ENCODE assay signal across 8 mouse cellular contexts in genomic region chr7:100120791-100121261, GRCm38 (mm10). TPM values are rescaled to one million over a fixed set of nuclear protein-coding genes. Genes with fewer than 3 reads are reported as not detected.
DNase-seq lines count a peak whose midpoint lies in the region; TF ChIP-seq lines count a peak whose summit lies in the region.

No protein-coding gene starts in this region.

- WGBS in spleen, adult 2 months, result under 1% methylated on average over 24 of the region's 25 CpGs

- peaks cover 3% of the 10 kb centered on the region for H3K36me3 ChIP-seq in spleen, adult 2 months (ENCODE audit: control insufficient read depth, insufficient read depth, low read length)

- no peaks in the 10 kb centered on the region for H3K4me1 ChIP-seq in embryonic fibroblast, embryonic 13.5 days (ENCODE audit: control insufficient read depth, insufficient read depth, low read length)
- no peaks in the 10 kb centered on the region; the same call in 1 of the 2 replicates for H3K4me1 ChIP-seq in spleen, adult 2 months (ENCODE audit: control insufficient read depth, insufficient read depth, insufficient read length)

- H3K27ac ChIP-seq in layer of hippocampus, adult 2 months, result peak overlapping the region; percentile 93
- peak overlapping the region; percentile 6; the same call in 1 of the 2 replicates for H3K27ac ChIP-seq in embryonic fibroblast, embryonic 13.5 days (ENCODE audit: insufficient read depth, low read length)
- H3K27ac ChIP-seq in spleen, adult 2 months (ENCODE audit: insufficient read depth, low read length), result peak overlapping the region; percentile 76

- peak overlapping the region; percentile 98 for H3K4me3 ChIP-seq in layer of hippocampus, adult 2 months
- peak overlapping the region; percentile 62 for H3K4me3 ChIP-seq in embryonic fibroblast, embryonic 13.5 days (ENCODE audit: insufficient read depth, low read length)
- H3K4me3 ChIP-seq in spleen, adult 2 months (ENCODE audit: extremely low read depth, insufficient read depth, insufficient read length), result peak overlapping the region; percentile 75

- TF ChIP-seq CTCF in layer of hippocampus, adult 2 months (conservative IDR thresholded peaks at IDR 0.05), result no peak
- no peak for TF ChIP-seq CTCF in embryonic fibroblast, embryonic 13.5 days (IDR thresholded peaks at IDR 0.05; ENCODE audit: borderline replicate concordance, insufficient read depth, low read length)
- TF ChIP-seq CTCF in spleen, adult 2 months (IDR thresholded peaks at IDR 0.05; ENCODE audit: extremely low read depth, insufficient read depth, insufficient read length, insufficient replicate concordance), result no peak

- no peaks in the 10 kb centered on the region for H3K27me3 ChIP-seq in spleen, adult 2 months (ENCODE audit: control insufficient read depth, insufficient read depth, low read length)

- no peak for TF ChIP-seq POLR2A in embryonic fibroblast, embryonic 13.5 days (IDR thresholded peaks at IDR 0.05; ENCODE audit: low read depth, low read length)
- no peak; the same call in 1 of the 2 replicates for TF ChIP-seq POLR2A in spleen, adult 2 months (IDR thresholded peaks at IDR 0.05; ENCODE audit: low read depth, low read length)

- no peak for DNase-seq in layer of hippocampus, adult 2 months (ENCODE audit: low spot score in 2 of 2)
- no peak for DNase-seq in layer of hippocampus, adult 9-10 months (ENCODE audit: low spot score)
- peak; percentile 74 for DNase-seq in NIH3T3 (ENCODE audit: low read depth)
- peak; percentile 68 for DNase-seq in induced T-regulatory cell, adult 2 months (ENCODE audit: low read depth)
- DNase-seq in lung, postnatal 14 days, result peak; percentile 38
- DNase-seq in spleen, adult 2 months (ENCODE audit: low read depth in 1 of 2, low spot score in 2 of 2), result no peak
- no peak for DNase-seq in left cerebral cortex, adult 18-20 months (ENCODE audit: low spot score in 2 of 2)

RNA-seq across cellular contexts. Expression of gene Pold3, which starts 0.5 kb away (rescaled TPM):
- total RNA-seq in layer of hippocampus, adult 2 months (2021), result 10 to 100 TPM; 37.0 to 37.4 TPM
- polyA plus RNA-seq in embryonic fibroblast, embryonic 13.5 days (2011; ENCODE audit: insufficient read length, low read depth, missing spikeins), result 19.6 and 25.6 TPM in 2 replicates
- 6.7 and 7.9 TPM in 2 replicates for polyA plus RNA-seq in spleen, adult 2 months (2012; rRNA removed)
- total RNA-seq in left cerebral cortex, adult 18-20 months (2021), result 10 to 100 TPM; 33.4 to 38.0 TPM

RNA-seq across cellular contexts. Expression of gene Lipt2, which starts 38.3 kb away (rescaled TPM):
- 1 to 10 TPM; 3.9 to 5.4 TPM for total RNA-seq in layer of hippocampus, adult 2 months (2021)
- 4.2 and 4.7 TPM in 2 replicates for polyA plus RNA-seq in embryonic fibroblast, embryonic 13.5 days (2011; ENCODE audit: insufficient read length, low read depth, missing spikeins)
- polyA plus RNA-seq in spleen, adult 2 months (2012; rRNA removed), result 2.4 and 4.6 TPM in 2 replicates
- total RNA-seq in left cerebral cortex, adult 18-20 months (2021), result 1 to 10 TPM; 4.7 to 5.4 TPM

RNA-seq across cellular contexts. Expression of gene Kcne3, which starts 55.5 kb away (rescaled TPM):
- total RNA-seq in layer of hippocampus, adult 2 months (2021), result 1 to 10 TPM in 1 of 2 experiments, under 1 TPM in 1; 0.54 to 1.2 TPM
- polyA plus RNA-seq in embryonic fibroblast, embryonic 13.5 days (2011; ENCODE audit: insufficient read length, low read depth, missing spikeins), result not detected in 2 replicates
- polyA plus RNA-seq in spleen, adult 2 months (2012; rRNA removed), result 1.3 and 2.2 TPM in 2 replicates
- total RNA-seq in left cerebral cortex, adult 18-20 months (2021), result under 1 TPM in 1 of 2 experiments, not detected in 1; 0.37 TPM

Comparison
In these comparisons a context has a peak if more than half of its experiments do, and no peak if none do; other contexts are left out.
1. DNase-seq: peak in NIH3T3 (single experiment), induced T-regulatory cell, adult 2 months (single experiment) and lung, postnatal 14 days (single experiment); none in layer of hippocampus, adult 2 months (0 of 2), layer of hippocampus, adult 9-10 months (single experiment), spleen, adult 2 months (0 of 2) and left cerebral cortex, adult 18-20 months (0 of 2).
2. H3K27ac ChIP-seq: peak in every context shown above with its lines; median percentile 93 in layer of hippocampus, adult 2 months; 76 in spleen, adult 2 months; 6 in embryonic fibroblast, embryonic 13.5 days.
3. Peak in every context shown above with its lines, with median percentiles within 50 percentile points of each other: H3K4me3 ChIP-seq.